Mouse (Mus musculus): ENCODE measurements at regions not wholly inside any gene's neighbourhood (a gene's known extent, or its start where the extent isn't known, plus 50 kb on each side); places are given as distances from the start of the nearest gene placed in this dataset.

- Histone ChIP-seq H3K79me2 (ENCODE audit: control insufficient read depth, insufficient read depth, low read length, poor library complexity) (no peaks in the 10 kb centered on the region), H3K36me3 (ENCODE audit: control insufficient read depth in 1 of 2, insufficient read depth in 2 of 2, low read length in 2 of 2) (no peaks in the 10 kb centered on the region), H3K9ac (ENCODE audit: control insufficient read depth, low read depth, low read length, poor library complexity, severe bottlenecking) (no peak overlapping the region), H3K4me3 (ENCODE audit: control insufficient read depth in 1 of 2, insufficient read depth in 1 of 2, low read depth in 2 of 2, low read length in 2 of 2) (no peak overlapping the region), H3K9me3 (replicated peaks; ENCODE audit: insufficient read depth, low read length) (no peaks in the 10 kb centered on the region), H3K27me3 (ENCODE audit: control insufficient read depth in 1 of 2, insufficient read depth in 2 of 2, low read length in 2 of 2) (no peaks in the 10 kb centered on the region), H3K27ac (ENCODE audit: control insufficient read depth, low read depth, low read length) (no peak overlapping the region), H3K4me1 (ENCODE audit: control insufficient read depth in 1 of 2, insufficient read depth in 2 of 2, low read length in 2 of 2) (no peaks in the 10 kb centered on the region)
- no peak for DNase-seq (ENCODE audit: low read depth, low spot score)
- TF ChIP-seq RAD21 (IDR thresholded peaks at IDR 0.05; ENCODE audit: low read depth, low read length) (no peak), TBP (IDR thresholded peaks at IDR 0.05; ENCODE audit: low read depth, low read length) (no peak), BHLHE40 (IDR thresholded peaks at IDR 0.05; ENCODE audit: borderline replicate concordance, low read depth, low read length) (no peak), POLR2A (IDR thresholded peaks at IDR 0.05; ENCODE audit: control insufficient read depth in 1 of 2, insufficient read depth in 1 of 2, low read depth in 1 of 2, low read length in 2 of 2, poor library complexity in 1 of 2) (no peak), SIN3A (IDR thresholded peaks at IDR 0.05; ENCODE audit: low read length) (no peak), TAL1 (IDR thresholded peaks at IDR 0.05; ENCODE audit: low read length) (no peak), ZNF384 (IDR thresholded peaks at IDR 0.05; ENCODE audit: low read depth, low read length) (no peak), ZKSCAN1 (IDR thresholded peaks at IDR 0.05; ENCODE audit: low read depth, low read length) (no peak), TCF12 (IDR thresholded peaks at IDR 0.05; ENCODE audit: low read depth, low read length) (no peak), CHD1 (IDR thresholded peaks at IDR 0.05; ENCODE audit: low read depth, low read length) (no peak), NELFE (IDR thresholded peaks at IDR 0.05; ENCODE audit: low read depth, low read length) (no peak), POLR2AphosphoS2 (IDR thresholded peaks at IDR 0.05; ENCODE audit: low read length) (no peak), KAT2A (conservative IDR thresholded peaks at IDR 0.05; ENCODE audit: low read depth, low read length) (no peak), CHD2 (IDR thresholded peaks at IDR 0.05; ENCODE audit: low read length) (no peak)
Measured at GRCm38 (mm10) chr6:107375274-107375673, 154.3 kb upstream of the Lrrn1 start.

- no peak overlapping the region for H3K27ac ChIP-seq (ENCODE audit: control insufficient read depth, low read depth, low read length)
- no peaks in the 10 kb centered on the region for H3K79me2 ChIP-seq (ENCODE audit: control insufficient read depth, insufficient read depth, low read length, poor library complexity)
- H3K4me1 ChIP-seq (ENCODE audit: control insufficient read depth in 1 of 2, insufficient read depth in 2 of 2, low read length in 2 of 2): no peaks in the 10 kb centered on the region
- no peak for DNase-seq (ENCODE audit: low read depth, low spot score)
- no peak for TF ChIP-seq ETS1 (IDR thresholded peaks at IDR 0.05; ENCODE audit: low read depth, low read length)
- TF ChIP-seq CHD2 (IDR thresholded peaks at IDR 0.05; ENCODE audit: low read length): no peak
- no peak for TF ChIP-seq TBP (IDR thresholded peaks at IDR 0.05; ENCODE audit: low read depth, low read length)
- no peak for TF ChIP-seq GATA1 (IDR thresholded peaks at IDR 0.05; ENCODE audit: low read depth, low read length)
- TF ChIP-seq TCF12 (IDR thresholded peaks at IDR 0.05; ENCODE audit: low read depth, low read length): no peak
- no peak for TF ChIP-seq POLR2A (IDR thresholded peaks at IDR 0.05; ENCODE audit: control insufficient read depth in 1 of 2, insufficient read depth in 1 of 2, low read depth in 1 of 2, low read length in 2 of 2, poor library complexity in 1 of 2)
- TF ChIP-seq MYB (IDR thresholded peaks at IDR 0.05; ENCODE audit: low read depth, low read length): no peak
- TF ChIP-seq MYC (IDR thresholded peaks at IDR 0.05; ENCODE audit: low read depth, low read length): no peak
- no peak for TF ChIP-seq MAZ (IDR thresholded peaks at IDR 0.05; ENCODE audit: low read depth, low read length)
- no peak for TF ChIP-seq MAX (IDR thresholded peaks at IDR 0.05; ENCODE audit: low read length)
- TF ChIP-seq MXI1 (IDR thresholded peaks at IDR 0.05; ENCODE audit: low read depth, low read length): no peak
- no peak for TF ChIP-seq RAD21 (IDR thresholded peaks at IDR 0.05; ENCODE audit: low read depth, low read length)
- no peak for TF ChIP-seq JUND (IDR thresholded peaks at IDR 0.05; ENCODE audit: low read depth, low read length)
- no peak for TF ChIP-seq NRF1 (IDR thresholded peaks at IDR 0.05; ENCODE audit: insufficient read depth, low read depth, low read length, poor library complexity, severe bottlenecking)
- TF ChIP-seq SMC3 (IDR thresholded peaks at IDR 0.05; ENCODE audit: low read depth, low read length): no peak
- no peak for TF ChIP-seq RCOR1 (IDR thresholded peaks at IDR 0.05; ENCODE audit: low read depth, low read length)
- TF ChIP-seq NELFE (IDR thresholded peaks at IDR 0.05; ENCODE audit: low read depth, low read length): no peak
- no peak for TF ChIP-seq E2F4 (IDR thresholded peaks at IDR 0.05; ENCODE audit: borderline replicate concordance, low read depth, low read length)
- no peak for TF ChIP-seq POLR2AphosphoS5 (IDR thresholded peaks at IDR 0.05; ENCODE audit: borderline replicate concordance, low read depth, low read length)
- TF ChIP-seq USF2 (IDR thresholded peaks at IDR 0.05; ENCODE audit: borderline replicate concordance in 1 of 2, insufficient read depth in 1 of 2, low read depth in 1 of 2, low read length in 2 of 2): no peak
- no peaks in the 10 kb centered on the region for H3K9me3 ChIP-seq (replicated peaks; ENCODE audit: insufficient read depth, low read length)
- H3K36me3 ChIP-seq (ENCODE audit: control insufficient read depth in 1 of 2, insufficient read depth in 2 of 2, low read length in 2 of 2): no peaks in the 10 kb centered on the region
- H3K4me3 ChIP-seq (ENCODE audit: control insufficient read depth in 1 of 2, insufficient read depth in 1 of 2, low read depth in 2 of 2, low read length in 2 of 2): no peak overlapping the region
- H3K9ac ChIP-seq (ENCODE audit: control insufficient read depth, low read depth, low read length, poor library complexity, severe bottlenecking): no peak overlapping the region
- H3K27me3 ChIP-seq (ENCODE audit: control insufficient read depth in 1 of 2, insufficient read depth in 2 of 2, low read length in 2 of 2): no peaks in the 10 kb centered on the region
Measured at GRCm38 (mm10) chr6:107378489-107378888, 151.1 kb upstream of the Lrrn1 start.

All from MEL (cell line).